Mouse (Mus musculus): ENCODE measurements around the gene Gng7. TPM values are rescaled to one million over a fixed set of nuclear protein-coding genes. Genes with fewer than 3 reads are reported as not detected.

The Gng7 gene
- polyA plus RNA-seq, 1 experiment from 2014 or later, result 22.7 TPM

DNA sequence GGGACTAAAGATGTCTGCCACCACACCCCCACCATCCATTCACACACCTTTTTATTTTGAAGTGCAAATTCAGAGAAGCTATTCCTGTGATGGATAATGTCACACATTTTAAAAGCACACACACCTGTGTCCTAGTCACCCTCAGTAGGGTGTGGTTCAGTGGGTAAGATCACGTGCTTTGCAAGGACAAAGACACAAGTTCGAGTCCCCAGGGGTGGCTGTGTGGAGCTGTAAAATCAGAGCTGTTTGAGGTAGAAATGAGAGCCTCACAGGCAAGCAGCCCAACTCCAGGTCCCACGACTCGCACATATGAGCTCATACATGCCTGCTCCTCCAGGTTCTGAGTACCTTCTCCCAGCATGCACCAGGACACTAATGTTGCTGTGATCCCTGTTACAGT is 46.6 kb downstream of the Gng7 start:
- no peaks in the 10 kb centered on the region for H3K9me3 ChIP-seq (ENCODE audit: control insufficient read depth, low read length)
- H3K27ac ChIP-seq (ENCODE audit: low read depth, low read length), result no peak overlapping the region
- H3K27me3 ChIP-seq (ENCODE audit: control insufficient read depth, insufficient read depth, low read length), result no peaks in the 10 kb centered on the region
- 88% methylated on average over 4 of the region's 4 CpGs for WGBS
- no peak for ATAC-seq (ENCODE audit: low read depth)
- H3K4me3 ChIP-seq (ENCODE audit: low read depth, low read length), result no peak overlapping the region
- no peaks in the 10 kb centered on the region for H3K36me3 ChIP-seq (ENCODE audit: control insufficient read depth, insufficient read depth, low read length)
- H3K4me2 ChIP-seq (ENCODE audit: low read depth, low read length), result no peak overlapping the region
- H3K9ac ChIP-seq (replicated peaks; ENCODE audit: low read depth, low read length), result no peak overlapping the region
- H3K4me1 ChIP-seq (ENCODE audit: control insufficient read depth, insufficient read depth, low read length), result peaks cover 6% of the 10 kb centered on the region; the same call in 1 of the 2 replicates

DNA sequence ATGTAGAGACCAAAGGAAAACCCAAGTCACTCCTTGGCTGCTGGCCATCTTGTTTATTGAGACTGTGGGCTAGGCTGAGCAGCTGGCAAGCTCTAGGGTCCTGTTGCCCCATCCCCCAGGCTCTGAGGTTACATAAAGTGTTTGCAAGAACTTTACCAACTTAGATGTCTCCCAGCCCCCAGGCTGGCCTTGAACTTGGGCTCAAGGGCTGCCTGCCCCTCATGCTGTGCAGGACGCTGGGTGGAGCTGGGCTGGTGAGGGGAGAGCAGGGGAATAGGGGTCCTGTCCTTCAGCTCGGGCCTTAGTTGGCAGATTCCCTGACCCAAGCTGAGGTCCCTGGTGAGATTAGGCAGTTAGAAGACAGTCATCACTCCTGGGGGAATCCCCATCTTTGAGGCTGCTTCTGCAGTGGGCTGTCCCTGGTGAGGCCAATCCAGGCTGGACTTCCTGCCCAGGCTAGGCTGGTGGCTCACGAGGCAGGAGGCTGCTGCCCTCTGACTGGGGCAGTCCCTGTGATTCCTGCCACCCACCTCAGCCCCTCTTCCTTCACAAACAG is 47.6 kb downstream of the Gng7 start:
- Histone ChIP-seq H3K36me3 (ENCODE audit: control insufficient read depth, insufficient read depth, low read length) (no peaks in the 10 kb centered on the region), H3K27ac (ENCODE audit: low read depth, low read length) (no peak overlapping the region), H3K4me2 (ENCODE audit: low read depth, low read length) (no peak overlapping the region), H3K4me1 (ENCODE audit: control insufficient read depth, insufficient read depth, low read length) (peaks cover 3% of the 10 kb centered on the region; the same call in 1 of the 2 replicates), H3K9me3 (ENCODE audit: control insufficient read depth, low read length) (no peaks in the 10 kb centered on the region), H3K9ac (replicated peaks; ENCODE audit: low read depth, low read length) (no peak overlapping the region), H3K27me3 (ENCODE audit: control insufficient read depth, insufficient read depth, low read length) (no peaks in the 10 kb centered on the region), H3K4me3 (ENCODE audit: low read depth, low read length) (no peak overlapping the region)
- WGBS, result 63% methylated on average over 3 of the region's 3 CpGs
- no peak for ATAC-seq (ENCODE audit: low read depth)

DNA sequence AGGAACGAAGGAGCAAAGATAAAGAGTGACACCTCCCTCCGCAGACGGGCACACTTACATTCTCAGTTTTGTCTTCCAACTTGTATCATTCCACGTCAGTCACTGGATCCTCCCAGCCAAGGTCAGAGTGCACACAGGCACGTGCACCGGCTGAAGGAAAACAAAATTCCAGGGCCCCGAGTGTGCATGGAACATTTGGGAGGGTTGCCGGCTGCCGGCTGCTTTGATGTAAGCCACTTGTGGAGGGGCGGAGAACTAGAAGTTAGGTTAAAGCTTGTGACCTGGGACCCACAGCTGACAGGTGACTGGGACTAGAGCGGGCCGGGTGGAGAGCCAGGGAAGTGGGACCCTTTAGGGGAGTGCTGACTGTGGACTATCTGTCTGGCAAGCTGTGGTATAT is 48.4 kb downstream of the Gng7 start:
- Histone ChIP-seq H3K36me3 (ENCODE audit: control insufficient read depth, insufficient read depth, low read length) (no peaks in the 10 kb centered on the region), H3K4me1 (ENCODE audit: control insufficient read depth, insufficient read depth, low read length) (peaks cover 3% of the 10 kb centered on the region; the same call in 1 of the 2 replicates), H3K27ac (ENCODE audit: low read depth, low read length) (no peak overlapping the region), H3K4me2 (ENCODE audit: low read depth, low read length) (no peak overlapping the region), H3K9ac (replicated peaks; ENCODE audit: low read depth, low read length) (no peak overlapping the region), H3K9me3 (ENCODE audit: control insufficient read depth, low read length) (no peaks in the 10 kb centered on the region), H3K4me3 (ENCODE audit: low read depth, low read length) (no peak overlapping the region), H3K27me3 (ENCODE audit: control insufficient read depth, insufficient read depth, low read length) (no peaks in the 10 kb centered on the region)
- 69% methylated on average over 12 of the region's 12 CpGs for WGBS
- ATAC-seq (ENCODE audit: low read depth), result no peak

DNA sequence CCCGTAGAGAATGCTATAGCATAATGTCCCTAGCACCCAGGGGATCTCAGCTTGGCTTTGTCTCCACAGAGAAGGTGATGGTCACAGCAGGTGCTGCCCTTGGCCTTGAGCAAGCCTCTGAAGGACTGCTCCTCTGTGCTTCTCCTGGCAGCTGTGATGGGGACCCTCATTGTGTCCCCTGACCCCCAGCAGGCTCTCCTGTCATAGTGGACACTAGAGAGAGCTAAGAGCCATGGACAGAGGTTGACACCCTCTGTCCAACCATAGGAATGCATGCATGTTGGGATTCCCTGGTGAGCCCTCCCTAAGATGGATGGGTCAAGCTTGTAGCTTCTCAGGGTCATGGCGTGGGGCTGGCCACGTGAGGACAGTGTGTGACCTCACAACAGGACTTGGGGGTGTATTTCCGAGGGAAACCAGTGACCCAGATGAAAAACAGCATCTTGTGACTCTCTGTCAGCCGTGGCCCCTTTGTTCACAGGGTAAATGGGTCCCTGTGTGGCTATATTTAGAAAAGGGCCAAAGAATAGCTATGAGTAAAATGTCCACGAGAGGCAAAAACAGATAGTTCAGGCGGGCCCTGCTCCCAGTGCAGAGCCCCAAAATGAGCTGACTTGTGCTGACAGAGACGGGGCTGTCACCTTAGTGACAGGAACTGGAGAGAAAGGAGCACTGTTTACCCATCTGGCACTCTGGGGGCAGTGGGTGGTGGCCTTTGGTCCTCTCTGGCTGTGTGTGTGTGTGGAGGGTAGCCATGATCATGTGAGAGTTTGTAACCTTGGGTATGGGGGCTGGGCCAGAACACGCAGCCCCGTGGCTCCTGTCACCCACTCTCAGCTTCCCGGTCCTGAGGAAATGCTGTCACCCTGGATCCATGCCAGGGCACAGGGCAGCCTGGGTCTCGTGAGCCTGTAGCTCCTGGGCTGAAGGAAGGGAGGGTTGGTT is 51.4 kb downstream of the Gng7 start:
- Histone ChIP-seq H3K4me1 (ENCODE audit: control insufficient read depth, insufficient read depth, low read length) (peaks cover 3% of the 10 kb centered on the region; the same call in 1 of the 2 replicates), H3K9me3 (ENCODE audit: control insufficient read depth, low read length) (no peaks in the 10 kb centered on the region), H3K36me3 (ENCODE audit: control insufficient read depth, insufficient read depth, low read length) (no peaks in the 10 kb centered on the region), H3K4me2 (ENCODE audit: low read depth, low read length) (no peak overlapping the region), H3K9ac (replicated peaks; ENCODE audit: low read depth, low read length) (no peak overlapping the region), H3K4me3 (ENCODE audit: low read depth, low read length) (no peak overlapping the region), H3K27ac (ENCODE audit: low read depth, low read length) (no peak overlapping the region), H3K27me3 (ENCODE audit: control insufficient read depth, insufficient read depth, low read length) (no peaks in the 10 kb centered on the region)
- WGBS, result 59% methylated on average over 12 of the region's 12 CpGs
- ATAC-seq (ENCODE audit: low read depth), result no peak

DNA sequence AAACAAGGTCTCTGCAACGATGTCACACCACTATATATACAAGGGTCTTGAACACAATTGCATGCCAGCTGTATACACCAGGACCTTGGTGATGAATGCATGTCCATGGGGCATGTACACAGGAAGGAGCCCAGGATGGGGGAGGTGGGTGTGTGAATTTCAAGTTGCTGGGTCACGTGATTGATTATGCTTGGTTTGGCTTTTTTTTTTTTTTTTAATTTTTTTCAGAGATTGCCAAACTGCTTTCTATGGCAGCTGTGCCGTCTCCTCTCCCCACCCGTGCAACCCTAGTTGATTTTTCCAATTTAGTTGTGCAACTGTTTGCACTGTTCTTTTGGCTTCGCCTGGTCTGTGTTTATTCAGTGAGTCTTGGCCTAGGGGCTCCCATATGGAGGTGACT is 52.2 kb downstream of the Gng7 start:
- no peak for ATAC-seq (ENCODE audit: low read depth)
- no peak overlapping the region for H3K9ac ChIP-seq (replicated peaks; ENCODE audit: low read depth, low read length)
- no peaks in the 10 kb centered on the region for H3K9me3 ChIP-seq (ENCODE audit: control insufficient read depth, low read length)
- H3K27me3 ChIP-seq (ENCODE audit: control insufficient read depth, insufficient read depth, low read length), result no peaks in the 10 kb centered on the region
- 84% methylated on average over 5 of the region's 5 CpGs for WGBS
- H3K4me2 ChIP-seq (ENCODE audit: low read depth, low read length), result no peak overlapping the region
- H3K36me3 ChIP-seq (ENCODE audit: control insufficient read depth, insufficient read depth, low read length), result no peaks in the 10 kb centered on the region
- no peak overlapping the region for H3K27ac ChIP-seq (ENCODE audit: low read depth, low read length)
- peaks cover 2% of the 10 kb centered on the region; the same call in 1 of the 2 replicates for H3K4me1 ChIP-seq (ENCODE audit: control insufficient read depth, insufficient read depth, low read length)
- no peak overlapping the region for H3K4me3 ChIP-seq (ENCODE audit: low read depth, low read length)

DNA sequence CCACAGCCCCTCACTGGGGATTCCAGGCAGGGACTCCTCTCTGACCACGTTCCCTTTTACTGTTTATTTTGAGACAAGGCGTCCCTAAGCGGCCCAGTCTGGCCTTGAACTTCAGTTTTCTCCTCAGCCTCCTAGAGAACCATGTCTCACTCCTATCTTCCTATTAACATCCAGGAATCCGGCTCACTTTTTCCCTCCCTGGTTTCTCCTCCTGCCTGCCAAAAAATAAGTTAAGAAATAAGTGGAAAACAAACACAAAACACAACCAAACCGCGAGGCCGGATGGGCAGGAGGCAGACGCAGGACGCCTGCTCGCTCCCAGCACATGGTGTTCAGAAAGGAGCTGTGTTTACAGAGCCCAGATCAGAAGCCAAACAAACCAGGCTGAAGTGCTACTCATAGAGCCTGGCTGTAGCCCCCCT is 52.7 kb downstream of the Gng7 start:
- Histone ChIP-seq H3K9ac (replicated peaks; ENCODE audit: low read depth, low read length) (no peak overlapping the region), H3K4me3 (ENCODE audit: low read depth, low read length) (no peak overlapping the region), H3K36me3 (ENCODE audit: control insufficient read depth, insufficient read depth, low read length) (no peaks in the 10 kb centered on the region), H3K9me3 (ENCODE audit: control insufficient read depth, low read length) (no peaks in the 10 kb centered on the region), H3K27ac (ENCODE audit: low read depth, low read length) (no peak overlapping the region), H3K4me2 (ENCODE audit: low read depth, low read length) (no peak overlapping the region), H3K27me3 (ENCODE audit: control insufficient read depth, insufficient read depth, low read length) (no peaks in the 10 kb centered on the region), H3K4me1 (ENCODE audit: control insufficient read depth, insufficient read depth, low read length) (no peaks in the 10 kb centered on the region)
- ATAC-seq (ENCODE audit: low read depth), result no peak
- WGBS, result 60% methylated on average over 10 of the region's 10 CpGs

DNA sequence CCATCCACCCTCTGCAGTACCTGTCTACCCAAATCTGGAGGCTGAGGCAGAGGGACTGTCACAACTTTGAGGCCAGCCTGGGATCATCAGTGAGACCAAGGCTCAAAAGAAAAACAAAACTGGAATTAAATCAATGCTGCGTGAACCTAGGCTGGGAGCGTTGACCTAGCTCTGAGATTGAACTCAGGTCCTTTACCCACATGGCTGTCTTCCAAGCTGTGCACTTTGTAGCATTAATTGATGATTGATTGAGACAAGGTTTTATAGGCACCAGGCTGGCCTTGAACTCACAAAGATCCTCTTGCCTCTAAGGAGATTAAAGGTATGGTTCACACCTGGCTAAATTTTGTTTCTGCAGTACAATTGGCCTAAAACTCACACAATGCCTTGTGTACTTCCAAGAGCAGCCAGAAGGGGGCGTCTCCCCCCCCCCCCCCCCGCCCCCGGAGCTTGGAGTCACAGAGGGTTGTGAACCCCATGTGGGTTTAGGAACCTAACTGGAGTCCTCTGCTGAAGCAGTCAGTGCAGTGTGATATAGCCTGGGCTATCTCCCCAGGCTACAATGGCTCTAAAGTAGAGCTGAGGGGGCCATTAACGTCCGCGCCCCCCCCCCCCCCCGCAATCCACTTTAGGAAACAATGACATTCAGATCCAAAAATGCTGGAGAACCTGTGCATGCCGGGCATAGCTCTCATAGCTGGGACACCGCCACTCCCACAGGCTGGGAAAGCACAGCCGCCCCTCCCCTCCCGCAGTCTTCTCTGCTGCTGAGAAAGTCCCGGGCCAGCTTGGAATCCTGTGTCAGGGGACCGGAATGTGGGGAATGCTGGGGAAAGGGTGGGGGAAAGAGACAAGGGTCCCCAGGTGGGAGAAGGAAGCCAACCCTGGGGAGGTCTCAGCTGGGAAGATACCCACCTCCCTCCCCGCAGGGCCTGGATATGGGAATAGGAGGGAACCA is 53.9 kb downstream of the Gng7 start:
- Histone ChIP-seq H3K4me3 (ENCODE audit: low read depth, low read length) (no peak overlapping the region), H3K27me3 (ENCODE audit: control insufficient read depth, insufficient read depth, low read length) (no peaks in the 10 kb centered on the region), H3K9me3 (ENCODE audit: control insufficient read depth, low read length) (no peaks in the 10 kb centered on the region), H3K4me1 (ENCODE audit: control insufficient read depth, insufficient read depth, low read length) (no peaks in the 10 kb centered on the region), H3K36me3 (ENCODE audit: control insufficient read depth, insufficient read depth, low read length) (no peaks in the 10 kb centered on the region), H3K4me2 (ENCODE audit: low read depth, low read length) (no peak overlapping the region), H3K27ac (ENCODE audit: low read depth, low read length) (no peak overlapping the region), H3K9ac (replicated peaks; ENCODE audit: low read depth, low read length) (no peak overlapping the region)
- ATAC-seq (ENCODE audit: low read depth), result peak; percentile 45; the same call in 1 of the 2 replicates
- 18% methylated on average over 13 of the region's 16 CpGs for WGBS

DNA sequence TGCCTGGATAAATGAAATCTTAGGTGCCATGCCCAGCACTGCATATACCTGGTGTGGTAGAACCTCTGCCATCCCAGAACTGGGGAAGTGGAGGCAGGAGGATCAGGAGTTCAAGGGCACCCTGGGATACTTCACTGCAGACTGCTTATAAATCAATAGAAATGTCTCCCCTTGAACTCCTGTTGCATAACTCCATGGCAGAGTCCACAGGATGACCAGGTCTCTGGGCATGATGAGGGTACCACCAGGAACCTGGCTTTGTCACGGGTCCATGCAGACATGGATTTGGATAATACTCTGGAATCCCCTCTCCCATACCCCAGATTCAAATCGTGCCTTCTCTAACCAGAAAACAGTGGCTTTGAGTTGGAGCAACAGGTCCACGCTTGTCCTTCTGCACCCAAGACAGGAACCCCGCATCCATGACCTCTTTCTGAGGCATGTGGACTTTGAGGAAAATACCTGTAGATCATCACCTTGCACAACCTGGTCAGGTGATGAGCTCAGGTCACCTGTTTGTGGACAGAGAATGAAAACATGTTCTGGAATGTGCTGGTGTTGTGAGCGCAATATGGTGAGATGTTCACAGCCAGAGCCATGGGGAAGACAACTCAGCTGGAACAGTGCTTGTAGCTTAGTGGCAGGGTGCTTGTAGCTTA is 55.6 kb downstream of the Gng7 start:
- no peak for ATAC-seq (ENCODE audit: low read depth)
- H3K9ac ChIP-seq (replicated peaks; ENCODE audit: low read depth, low read length), result no peak overlapping the region
- H3K9me3 ChIP-seq (ENCODE audit: control insufficient read depth, low read length), result no peaks in the 10 kb centered on the region
- 94% methylated on average over 5 of the region's 5 CpGs for WGBS
- no peaks in the 10 kb centered on the region for H3K36me3 ChIP-seq (ENCODE audit: control insufficient read depth, insufficient read depth, low read length)
- H3K4me2 ChIP-seq (ENCODE audit: low read depth, low read length), result no peak overlapping the region
- H3K27me3 ChIP-seq (ENCODE audit: control insufficient read depth, insufficient read depth, low read length), result no peaks in the 10 kb centered on the region
- H3K4me3 ChIP-seq (ENCODE audit: low read depth, low read length), result no peak overlapping the region
- H3K4me1 ChIP-seq (ENCODE audit: control insufficient read depth, insufficient read depth, low read length), result no peaks in the 10 kb centered on the region
- no peak overlapping the region for H3K27ac ChIP-seq (ENCODE audit: low read depth, low read length)

Data from neural tube, embryonic 14.5 days (tissue).